Mouse (Mus musculus) MEL (cell line): ENCODE results near the gene Cep112.

ENCODE experiments used
- CTCF ChIP-seq, 3 experiments: IDR thresholded peaks in 2 of 3; conservative IDR thresholded peaks in 1 of 3; 2 replicates each; pipeline ENCODE4 v1.5.1; 2011 to 2012; ENCODE audit warnings: low read length in 3 of 3, low read depth in 2 of 3, mild to moderate bottlenecking in 2 of 3, improper control_type of control experiment in 1 of 3, inconsistent platforms in 1 of 3, mixed read lengths in 1 of 3, moderate library complexity in 1 of 3; ENCODE audit not compliant: control insufficient read depth in 1 of 3, insufficient read depth in 1 of 3, poor library complexity in 1 of 3, severe bottlenecking in 1 of 3
- EP300 ChIP-seq, 2 experiments: IDR thresholded peaks; 2 replicates each; pipeline ENCODE4 v1.6.1; 2011; ENCODE audit warnings: improper control_type of control experiment in 2 of 2, low read length in 2 of 2, low read depth in 1 of 2, mild to moderate bottlenecking in 1 of 2
- GATA1 ChIP-seq: IDR thresholded peaks from 2 replicates; pipeline ENCODE4 v1.6.1; 2011; ENCODE audit warnings: low read depth, low read length, improper control_type of control experiment
- KAT2A ChIP-seq: conservative IDR thresholded peaks from 2 replicates; pipeline ENCODE4 v1.6.1; 2012; ENCODE audit warnings: low read depth, low read length, improper control_type of control experiment, inconsistent platforms
- MAX ChIP-seq: IDR thresholded peaks from 2 replicates; pipeline ENCODE4 v1.6.1; 2011; ENCODE audit warnings: low read length, improper control_type of control experiment
- MEF2A ChIP-seq: IDR thresholded peaks from 2 replicates; pipeline ENCODE4 v1.6.1; 2014; ENCODE audit warnings: low read depth, mild to moderate bottlenecking, inconsistent platforms, low read length, improper control_type of control experiment; ENCODE audit not compliant: poor library complexity, insufficient replicate concordance, severe bottlenecking; ENCODE audit errors: extremely low read depth
- MYB ChIP-seq: IDR thresholded peaks from 2 replicates; pipeline ENCODE4 v1.6.1; 2011; ENCODE audit warnings: mild to moderate bottlenecking, low read depth, low read length, improper control_type of control experiment
- NELFE ChIP-seq: IDR thresholded peaks from 2 replicates; pipeline ENCODE4 v1.6.1; 2011; ENCODE audit warnings: low read depth, low read length, improper control_type of control experiment
- NRF1 ChIP-seq: IDR thresholded peaks from 2 replicates; pipeline ENCODE4 v1.6.1; 2014; ENCODE audit warnings: low read depth, mild to moderate bottlenecking, inconsistent platforms, low read length, improper control_type of control experiment, moderate library complexity; ENCODE audit not compliant: poor library complexity, insufficient read depth, severe bottlenecking
- SMC3 ChIP-seq: IDR thresholded peaks from 2 replicates; pipeline ENCODE4 v1.6.1; 2011; ENCODE audit warnings: low read depth, low read length, improper control_type of control experiment
- ZNF384 ChIP-seq: IDR thresholded peaks from 2 replicates; pipeline ENCODE4 v1.6.1; 2012; ENCODE audit warnings: low read depth, mild to moderate bottlenecking, inconsistent platforms, low read length, improper control_type of control experiment

DNA sequence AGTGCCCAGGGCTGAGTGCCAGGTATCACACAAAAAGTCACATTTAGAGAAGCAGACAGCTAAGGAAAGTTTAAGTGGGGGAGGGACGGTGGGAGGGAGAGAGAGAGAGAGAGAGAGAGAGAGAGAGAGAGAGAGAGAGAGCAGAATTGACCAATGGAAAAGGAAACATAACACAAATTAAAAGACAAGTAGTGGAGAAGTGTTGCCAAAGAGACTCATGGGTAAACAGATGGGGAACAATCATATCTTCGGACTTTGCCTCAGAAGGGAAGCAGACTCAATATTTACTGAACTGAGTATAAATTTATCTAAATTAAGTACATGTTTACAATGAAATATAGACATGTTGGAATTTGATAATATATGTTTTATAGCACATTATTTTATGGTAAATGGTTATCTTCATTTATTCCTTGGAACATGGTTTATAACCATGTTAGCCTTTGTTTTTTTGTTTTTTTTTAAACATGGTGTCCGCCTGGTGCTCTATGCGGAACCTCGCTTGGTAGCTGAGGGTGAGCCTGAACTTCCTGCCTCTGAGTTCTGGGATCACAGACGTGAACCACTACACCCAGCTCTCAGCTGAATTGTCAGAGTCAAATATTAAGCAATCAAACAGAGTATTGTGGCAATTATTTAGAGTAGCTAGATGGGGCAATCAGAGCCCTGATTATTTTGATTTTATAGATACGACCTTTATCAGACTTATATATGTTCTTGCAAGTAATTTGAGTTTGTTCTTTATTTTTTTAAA, 28.7 kb upstream of the Cep112 start:
- TF ChIP-seq NRF1 (no peak), EP300 (IDR thresholded peaks at IDR 0.05; ENCODE audit: low read depth in 1 of 2, low read length in 2 of 2) (no peak), SMC3 (no peak), KAT2A (no peak), MYB (no peak), CTCF (IDR thresholded peaks at IDR 0.05 in 2 of 3, conservative IDR thresholded peaks at IDR 0.05 in 1 of 3; ENCODE audit: control insufficient read depth in 1 of 3, insufficient read depth in 1 of 3, low read depth in 2 of 3, low read length in 3 of 3, poor library complexity in 1 of 3, severe bottlenecking in 1 of 3) (no peak), GATA1 (no peak), NELFE (no peak), MAX (no peak), ZNF384 (no peak), MEF2A (no peak)
